Mouse (Mus musculus): ENCODE measurements around the gene Stab1. TPM values are rescaled to one million over a fixed set of nuclear protein-coding genes. Genes with fewer than 3 reads are reported as not detected.

The Stab1 gene
- total RNA-seq, 2 experiments from 2014 or later: 26.9 to 40.4 TPM

DNA sequence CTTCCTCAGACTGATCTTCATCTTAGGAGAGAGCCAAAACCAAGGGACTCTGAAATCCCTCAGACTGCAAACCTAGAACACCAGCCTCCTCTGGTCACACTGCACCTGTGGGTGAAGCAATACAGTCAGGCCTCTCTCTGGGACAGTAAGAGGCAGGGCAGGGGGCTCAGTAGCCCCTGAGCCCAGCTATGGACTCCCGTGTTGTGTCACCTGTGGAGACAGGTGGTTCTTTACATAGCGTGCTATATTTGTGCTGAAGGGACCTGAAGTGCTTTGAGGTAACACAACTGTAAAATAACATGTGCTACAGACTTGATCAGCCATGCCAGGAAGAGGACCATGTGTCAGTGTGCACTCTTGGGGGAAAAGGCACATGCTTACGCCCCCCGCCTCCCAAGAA, 27.1 kb upstream of the Stab1 start:
- no peak for DNase-seq (ENCODE audit: low spot score in 2 of 2)

DNA sequence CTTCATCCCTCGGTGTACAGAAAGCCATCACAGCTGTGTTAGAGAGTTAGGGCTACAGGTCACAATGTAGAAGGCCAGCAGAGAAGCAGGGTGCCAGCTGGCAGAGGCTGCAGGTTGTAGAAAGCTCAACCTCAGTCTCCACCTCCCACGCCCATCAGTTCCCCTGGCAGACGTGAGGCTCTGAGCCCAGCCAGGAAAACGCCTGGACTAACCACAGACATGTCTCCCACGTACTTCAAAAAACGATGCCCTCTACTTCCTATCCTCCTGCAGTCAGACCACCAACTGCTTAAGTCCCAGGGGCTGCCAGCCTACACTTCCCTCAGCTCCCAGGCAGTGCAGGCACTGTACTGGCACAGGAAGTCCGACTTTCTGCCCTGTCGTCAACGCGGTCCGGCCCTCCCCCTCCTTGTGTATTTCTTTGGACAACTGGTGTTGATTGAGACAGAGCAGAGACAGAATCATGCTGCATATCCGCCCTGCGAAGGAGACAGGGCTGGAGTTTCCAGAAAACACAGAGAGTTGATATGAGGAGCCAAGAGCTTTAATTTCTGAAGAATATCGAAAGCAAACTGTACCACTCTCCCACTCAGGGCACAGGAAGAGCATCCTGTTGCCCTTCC, 26.6 kb upstream of the Stab1 start:
- DNase-seq (ENCODE audit: low spot score in 2 of 2): peak in 1 of 2 experiments; percentile 39

DNA sequence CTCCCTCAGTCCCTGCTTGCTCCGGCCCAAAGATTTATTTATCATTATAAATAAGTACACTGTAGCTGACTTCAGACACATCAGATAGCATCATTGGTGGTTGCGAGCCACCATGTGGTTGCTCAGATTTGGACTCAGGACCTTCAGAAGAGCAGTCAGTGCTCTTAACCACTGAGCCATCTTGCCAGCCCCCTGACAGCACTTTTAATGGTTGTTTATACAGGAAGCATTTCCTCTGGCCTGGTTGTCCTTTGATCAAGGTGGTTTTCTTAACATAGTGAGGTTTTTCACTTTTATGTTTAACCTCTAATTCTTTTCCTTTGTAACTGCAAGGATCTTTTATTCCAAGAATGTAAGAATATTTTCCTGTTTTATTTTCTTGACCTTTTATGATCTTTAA, 26.0 kb upstream of the Stab1 start:
- DNase-seq (ENCODE audit: low spot score in 2 of 2): no peak

DNA sequence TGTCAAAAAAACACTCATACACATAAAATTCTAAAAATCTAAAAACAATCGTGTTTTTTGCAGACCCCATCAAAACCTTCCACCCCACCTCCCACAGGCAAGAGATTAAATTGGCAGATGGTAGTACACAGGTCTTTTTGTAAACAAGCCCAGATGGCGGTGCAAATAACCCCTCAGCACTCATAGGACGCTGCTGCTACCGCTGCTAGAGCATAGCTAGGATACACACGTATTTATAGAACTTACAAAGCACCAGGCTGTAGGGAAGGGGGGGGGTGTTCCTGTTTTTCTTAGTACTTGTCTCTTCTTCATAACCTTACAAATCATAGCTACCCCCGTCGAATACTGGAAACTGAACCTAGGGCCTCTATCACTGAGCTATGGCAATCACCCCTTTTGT, 25.4 kb upstream of the Stab1 start:
- DNase-seq (ENCODE audit: low spot score in 2 of 2): no peak

DNA sequence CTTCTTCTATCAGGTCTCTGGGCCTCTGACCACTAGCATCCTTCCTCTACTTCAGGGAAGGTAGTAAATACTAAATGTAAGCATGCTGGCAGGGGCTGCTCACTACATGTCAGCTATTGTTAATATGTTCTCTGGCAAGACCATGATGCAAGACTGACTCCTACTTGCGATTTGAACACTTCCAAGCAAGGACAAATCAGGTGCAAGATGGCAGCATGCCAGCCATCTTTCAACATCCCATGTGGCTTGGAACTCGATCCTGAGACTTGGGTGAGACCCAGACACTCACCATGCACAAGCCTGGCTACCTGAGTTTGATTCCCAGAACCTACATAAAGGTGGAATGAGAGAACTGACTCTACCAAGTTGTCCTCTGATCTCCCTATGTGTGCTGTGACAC, 23.5 kb upstream of the Stab1 start:
- DNase-seq (ENCODE audit: low spot score in 2 of 2): peak in 1 of 2 experiments; percentile 17

DNA sequence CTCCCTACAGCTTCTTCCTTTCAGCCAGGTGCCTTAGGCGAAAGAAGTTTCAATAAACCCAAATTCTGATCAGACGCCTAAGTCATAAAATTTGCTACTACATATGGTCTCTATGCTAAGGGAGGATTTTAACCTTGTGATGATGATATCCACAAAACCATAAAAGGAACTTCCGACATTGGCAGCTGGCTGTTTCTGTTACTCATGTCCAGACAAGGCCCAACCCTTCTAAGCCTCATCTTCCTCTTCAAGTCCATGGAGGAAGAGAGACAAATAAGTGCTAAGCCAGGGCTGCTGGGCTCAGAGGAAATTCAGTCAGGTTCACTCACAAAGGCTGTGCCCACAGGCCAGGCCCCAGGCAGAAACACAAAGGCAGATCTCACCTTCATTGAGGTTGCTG, 20.9 kb upstream of the Stab1 start:
- no peak for DNase-seq (ENCODE audit: low spot score in 2 of 2)

DNA sequence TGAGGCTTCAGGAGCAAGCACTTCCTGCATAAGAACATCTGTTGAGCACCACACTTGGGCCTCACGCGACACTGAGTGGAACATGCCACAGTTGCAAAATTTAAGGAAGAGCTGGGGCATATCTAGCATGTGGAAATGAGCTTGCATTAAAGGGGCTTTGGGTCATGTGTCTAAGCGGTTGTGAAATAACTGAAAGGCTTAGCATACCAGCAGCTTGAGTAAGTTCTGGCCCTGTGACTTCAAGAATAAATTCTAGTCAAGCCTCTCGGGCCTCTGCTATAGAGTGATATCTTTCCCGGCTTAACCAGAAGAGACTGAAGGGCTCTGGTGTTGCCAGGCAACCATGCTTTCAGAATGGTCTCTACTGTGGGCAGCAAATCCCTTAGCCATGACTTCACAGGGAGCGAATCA, 20.3 kb upstream of the Stab1 start:
- no peak for DNase-seq (ENCODE audit: low spot score in 2 of 2)

DNA sequence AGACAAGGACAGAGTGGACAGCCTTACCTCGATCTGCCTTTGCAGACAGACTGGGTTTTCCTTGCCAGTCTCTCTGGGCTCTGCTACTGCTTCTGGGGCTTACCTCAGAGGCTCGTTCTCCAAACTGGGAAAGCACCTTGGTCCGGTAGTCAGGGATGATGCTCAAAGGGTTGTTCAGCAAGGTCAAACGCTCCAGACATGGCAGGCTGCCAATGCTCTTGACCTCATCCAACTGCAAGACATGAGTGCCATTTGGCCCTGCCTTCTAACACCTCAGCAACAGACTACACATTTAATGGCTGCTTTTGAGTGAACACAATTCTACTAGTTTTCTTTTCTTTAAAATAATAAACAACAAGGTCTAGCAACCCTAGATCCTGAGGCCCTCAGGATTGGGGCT, 18.2 kb upstream of the Stab1 start:
- DNase-seq (ENCODE audit: low spot score in 2 of 2): no peak

DNA sequence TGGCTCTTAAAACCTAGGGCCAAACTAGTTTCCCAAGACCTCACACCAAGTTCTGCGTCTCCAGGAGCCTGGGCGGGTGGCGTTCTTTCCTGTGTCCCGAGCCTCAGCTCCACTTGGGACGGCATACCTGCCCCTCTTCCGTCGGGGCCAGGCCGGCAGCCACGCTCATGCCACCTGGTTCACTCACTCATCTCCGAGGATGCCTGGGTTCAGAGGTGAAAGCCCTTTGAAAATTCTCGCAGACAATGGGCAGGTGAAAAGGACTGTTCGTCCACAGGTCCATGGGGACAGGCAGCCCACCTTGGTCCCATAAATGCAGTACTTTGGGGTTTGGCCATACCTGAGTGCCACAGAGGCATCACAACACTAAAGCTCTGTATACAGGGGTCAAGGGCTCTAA, 15.8 kb upstream of the Stab1 start:
- DNase-seq (ENCODE audit: low spot score in 2 of 2): no peak

DNA sequence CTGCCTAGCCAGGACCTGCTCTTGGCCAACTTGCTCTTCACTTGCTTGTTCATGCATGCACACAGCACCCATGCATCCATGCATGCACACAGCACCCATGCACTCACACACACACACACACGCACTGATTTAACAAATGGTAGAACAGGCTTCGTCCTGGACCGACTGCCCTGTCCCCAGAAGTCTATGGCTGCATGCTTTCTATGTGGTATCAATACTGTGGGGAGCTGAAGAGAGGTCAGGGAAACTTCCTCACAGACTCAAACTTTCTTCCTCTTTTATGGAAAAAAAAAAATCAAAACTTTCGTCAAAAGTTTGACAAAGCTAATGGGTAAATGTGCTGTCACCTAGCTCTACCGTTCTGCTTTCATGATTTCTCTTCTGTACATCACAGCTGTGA, 15.1 kb upstream of the Stab1 start:
- DNase-seq (ENCODE audit: low spot score in 2 of 2): no peak

DNA sequence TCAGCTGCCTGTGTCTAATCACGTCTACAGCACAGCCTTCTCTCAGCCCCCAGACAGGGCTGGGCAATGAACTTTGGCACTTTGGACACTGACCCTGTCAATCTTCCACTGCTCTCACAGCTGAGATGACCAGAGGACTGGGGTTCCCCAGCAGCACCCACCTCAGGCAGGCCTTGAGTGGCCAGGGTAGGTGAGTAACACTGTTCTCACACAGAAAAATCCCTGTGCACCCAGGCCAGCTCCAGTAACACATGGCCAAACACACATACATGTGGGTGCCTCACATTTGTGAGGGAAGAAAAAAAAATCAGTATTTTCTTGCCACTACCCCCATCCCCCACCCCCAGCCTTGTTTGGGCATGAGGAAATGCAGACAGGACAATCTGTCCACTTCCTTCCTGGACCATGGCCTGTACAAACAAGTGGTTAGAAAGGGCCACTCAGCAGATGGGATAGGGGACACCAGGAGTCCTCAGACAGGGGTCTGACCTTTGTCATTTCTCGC, 14.4 kb upstream of the Stab1 start:
- no peak for DNase-seq (ENCODE audit: low spot score in 2 of 2)

DNA sequence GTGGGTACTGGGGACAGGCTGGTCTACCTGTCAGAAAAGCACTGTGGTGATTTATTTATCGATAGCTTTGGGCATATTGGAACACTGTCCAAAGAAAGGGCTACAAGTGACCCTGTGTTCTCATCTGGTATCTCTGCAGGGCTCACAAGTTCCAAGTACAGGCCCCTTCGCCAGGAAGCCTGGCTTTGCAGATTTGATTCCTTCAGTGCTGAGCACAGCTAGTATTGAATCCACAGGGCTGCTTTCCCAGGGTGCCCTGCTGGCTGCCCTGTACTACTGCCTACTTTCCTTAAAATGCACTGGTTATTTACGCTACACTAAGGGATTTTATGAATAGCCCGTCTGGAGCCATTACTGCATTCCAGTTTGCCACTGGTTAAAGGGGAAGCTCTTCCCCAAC, 13.1 kb upstream of the Stab1 start:
- DNase-seq (ENCODE audit: low spot score in 2 of 2): no peak

DNA sequence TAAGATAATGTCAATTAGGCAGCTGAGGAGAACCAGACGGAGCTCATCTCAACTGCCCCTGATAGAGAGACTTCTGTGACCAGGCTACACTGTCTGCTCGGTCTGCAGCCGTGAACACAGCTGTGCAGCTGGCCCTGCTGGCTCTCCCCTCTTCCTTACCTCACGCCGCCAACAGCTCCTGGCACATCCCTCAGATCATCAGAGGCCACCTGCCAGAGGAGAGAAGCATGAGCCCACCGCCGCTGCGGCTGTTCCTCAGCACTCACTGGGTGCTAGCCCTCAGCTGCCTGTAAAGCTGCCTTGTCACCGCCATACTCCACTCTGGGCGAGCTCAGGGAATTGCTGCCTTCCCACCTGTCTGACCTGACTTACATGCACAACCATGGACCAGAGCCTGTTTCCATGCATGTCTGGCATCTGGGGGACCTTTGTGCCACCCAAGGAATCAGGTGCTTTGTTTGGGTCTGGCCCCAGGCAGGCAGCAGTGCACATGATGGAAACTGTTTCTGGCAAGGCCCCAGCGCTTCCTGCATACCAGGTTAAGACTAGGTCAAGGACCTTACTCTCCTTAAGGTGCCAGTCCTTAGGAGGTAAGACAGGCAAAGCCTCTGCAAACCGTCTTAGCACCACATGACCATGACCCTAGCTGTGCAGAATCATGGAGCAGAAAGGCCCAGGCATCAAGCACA, 11.4 kb upstream of the Stab1 start:
- no peak for DNase-seq (ENCODE audit: low spot score in 2 of 2)

DNA sequence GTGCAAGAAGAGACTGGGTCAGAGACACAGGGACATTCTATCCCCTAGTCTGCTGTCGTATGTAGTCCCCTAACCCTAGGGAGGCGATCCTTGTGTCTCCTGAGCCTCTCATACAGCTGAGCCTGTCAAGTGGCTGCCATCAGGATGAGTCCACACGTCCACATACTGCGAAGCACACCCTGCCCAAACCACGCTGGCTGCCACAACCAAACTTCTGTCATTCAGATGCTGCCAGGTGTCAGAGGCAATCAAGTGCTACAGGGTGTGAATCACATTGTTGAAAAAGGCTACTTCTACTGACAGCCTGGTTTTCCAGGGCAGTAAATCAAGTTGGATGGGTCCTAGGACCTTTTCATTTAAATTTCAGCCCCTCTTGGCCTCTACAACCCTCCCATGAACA, 9.3 kb upstream of the Stab1 start:
- DNase-seq (ENCODE audit: low spot score in 2 of 2): no peak

DNA sequence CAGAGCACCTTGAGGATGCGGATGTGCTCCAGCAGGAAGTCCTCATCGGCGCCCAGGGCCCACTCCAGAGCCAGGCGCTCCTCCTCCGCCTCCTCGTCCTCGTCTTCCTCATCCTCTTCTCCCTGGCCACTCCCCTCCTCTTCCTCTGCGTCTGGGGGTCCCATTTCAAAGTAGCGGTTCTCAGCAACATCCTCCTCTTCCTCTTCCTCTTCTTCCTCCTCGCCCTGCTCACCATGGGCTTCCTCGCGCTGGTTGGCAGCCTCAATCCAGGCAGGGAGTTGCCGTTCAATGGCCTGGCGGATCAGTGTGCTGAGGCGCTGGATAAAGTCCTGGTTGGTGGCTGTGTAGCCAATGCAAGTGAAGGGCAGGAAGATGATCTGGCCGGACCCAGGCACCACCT, 8.8 kb upstream of the Stab1 start:
- no peak for DNase-seq (ENCODE audit: low spot score in 2 of 2)

DNA sequence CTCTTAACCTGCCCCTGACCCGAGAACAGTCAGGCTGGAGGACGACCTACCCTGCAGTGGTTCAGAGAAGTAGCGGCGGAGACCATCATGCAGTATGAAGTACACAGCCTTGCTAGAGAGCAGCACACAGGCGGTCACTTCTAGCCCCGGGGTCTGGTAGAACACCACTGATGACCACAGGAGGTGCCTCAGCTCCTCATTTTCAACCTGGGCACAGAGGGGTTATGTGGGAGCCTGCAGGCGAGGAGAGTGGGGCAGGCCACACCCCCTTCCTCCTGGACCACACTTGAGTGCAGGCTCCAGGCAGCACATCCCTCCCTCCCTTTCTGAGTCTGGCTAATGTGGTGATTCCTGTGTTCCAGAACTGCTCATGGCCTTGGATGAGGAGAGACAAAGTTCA, 5.1 kb upstream of the Stab1 start:
- DNase-seq (ENCODE audit: low spot score in 2 of 2): no peak

DNA sequence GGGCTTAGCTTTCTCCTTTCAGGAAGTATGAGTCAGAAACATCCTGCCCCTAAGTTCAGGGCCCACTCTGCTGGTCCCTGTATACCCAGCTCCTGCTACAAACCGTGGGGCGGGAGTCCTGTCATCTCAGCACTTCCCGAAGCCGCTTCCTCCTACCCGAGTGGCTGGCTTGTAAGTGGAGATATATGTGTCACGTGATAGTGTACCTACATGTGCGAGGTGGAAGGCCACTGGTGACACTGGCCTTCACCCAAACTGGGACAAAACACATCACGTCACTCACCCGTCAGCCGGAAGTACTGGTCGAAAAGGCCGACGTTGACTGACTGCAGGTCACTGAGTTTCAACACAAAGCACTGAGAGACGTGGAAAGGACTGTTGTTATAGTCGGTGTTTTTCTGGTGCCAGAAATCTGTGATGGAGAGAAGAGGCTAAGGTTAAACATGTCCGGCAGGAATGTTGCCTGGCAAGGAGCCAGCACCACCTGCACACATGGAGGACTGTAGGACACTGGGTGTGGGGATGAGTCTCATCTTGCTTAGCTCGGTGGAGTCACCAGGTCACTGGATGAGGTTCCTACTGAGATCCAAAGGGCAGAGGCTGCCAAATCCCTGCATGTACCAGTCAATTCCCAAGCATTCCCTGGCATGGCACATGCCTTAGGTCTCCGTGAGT, 4.5 kb upstream of the Stab1 start:
- DNase-seq (ENCODE audit: low spot score in 2 of 2): no peak

DNA sequence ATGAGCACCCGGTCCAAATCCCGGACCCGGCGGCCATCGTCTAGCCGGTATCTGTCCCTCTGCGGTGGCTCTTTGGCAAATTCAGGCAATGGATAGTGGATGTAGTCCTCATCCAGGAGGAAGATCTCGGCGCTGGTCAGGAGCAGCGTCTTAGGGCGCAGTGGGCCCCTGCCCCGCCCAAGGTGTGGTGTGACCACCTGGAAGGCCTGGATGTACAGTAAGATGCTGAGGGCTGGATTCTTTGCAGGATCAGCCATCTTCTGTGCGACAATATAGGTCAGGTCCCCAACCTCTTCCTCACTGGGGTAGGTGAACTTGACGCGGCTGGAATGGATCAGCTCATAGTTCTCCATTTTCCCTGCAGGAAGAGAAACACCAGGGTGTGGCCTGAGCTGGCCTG, 3.4 kb upstream of the Stab1 start:
- DNase-seq (ENCODE audit: low spot score in 2 of 2): no peak

DNA sequence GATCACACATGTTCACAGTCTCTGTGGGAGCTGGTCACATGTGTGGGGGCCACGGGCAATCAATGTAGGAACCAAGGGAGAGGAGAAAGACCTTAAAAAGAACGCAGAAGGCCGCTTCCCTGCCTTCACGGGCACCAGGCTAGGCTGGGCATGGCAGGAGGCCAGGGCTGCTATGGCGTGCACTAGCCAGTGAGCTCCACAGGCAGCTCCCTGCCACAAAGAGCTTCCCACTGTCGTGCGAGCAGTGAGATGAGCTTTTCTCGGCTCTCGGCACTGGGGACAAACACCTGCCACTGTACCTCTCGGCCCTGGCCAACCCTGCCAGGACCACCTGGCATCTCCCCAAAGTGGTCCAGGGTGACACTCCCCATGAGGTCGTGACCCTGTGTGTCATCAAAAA, 2.9 kb upstream of the Stab1 start:
- DNase-seq (ENCODE audit: low spot score in 2 of 2): peak; percentile 52 to 59

DNA sequence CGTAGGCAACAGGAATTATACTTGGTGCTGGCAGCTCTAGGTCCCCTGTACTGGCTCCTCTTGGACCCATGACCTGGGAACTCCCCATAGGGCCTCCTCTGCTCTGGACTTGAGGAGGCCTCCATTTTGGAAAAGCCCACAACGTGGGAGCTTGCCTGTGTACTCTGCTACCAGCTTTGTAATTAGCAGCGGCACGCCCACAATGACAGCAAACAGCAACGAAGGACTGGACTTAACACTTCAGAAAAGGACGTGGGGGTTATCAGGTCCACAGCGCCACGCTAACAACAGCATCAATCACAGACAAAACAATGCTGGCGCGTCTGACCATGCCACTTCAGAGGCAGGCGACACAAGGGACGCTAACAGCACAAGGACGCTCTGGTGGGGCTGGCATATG, 2.5 kb upstream of the Stab1 start:
- no peak for DNase-seq (ENCODE audit: low spot score in 2 of 2)

DNA sequence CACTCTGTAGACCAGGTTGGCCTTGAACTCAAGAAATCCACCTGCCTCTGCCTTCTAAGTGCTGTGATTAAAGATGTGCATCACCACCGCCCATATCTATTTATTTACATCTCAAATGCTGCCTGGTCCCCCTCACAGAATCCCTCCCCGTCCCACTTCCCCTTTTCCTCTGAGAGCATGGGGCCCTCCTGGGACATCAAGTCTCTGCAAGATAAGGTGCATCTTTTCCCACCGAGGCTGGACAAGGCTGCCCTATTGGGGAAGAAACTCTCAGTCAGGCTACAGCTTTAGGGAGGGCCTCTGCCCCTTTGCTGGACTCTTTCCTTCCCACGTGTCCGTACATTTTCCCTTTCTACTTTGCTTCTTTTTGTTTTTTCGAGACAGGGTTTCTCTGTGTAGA, 1.1 kb upstream of the Stab1 start:
- DNase-seq (ENCODE audit: low spot score in 2 of 2): no peak

DNA sequence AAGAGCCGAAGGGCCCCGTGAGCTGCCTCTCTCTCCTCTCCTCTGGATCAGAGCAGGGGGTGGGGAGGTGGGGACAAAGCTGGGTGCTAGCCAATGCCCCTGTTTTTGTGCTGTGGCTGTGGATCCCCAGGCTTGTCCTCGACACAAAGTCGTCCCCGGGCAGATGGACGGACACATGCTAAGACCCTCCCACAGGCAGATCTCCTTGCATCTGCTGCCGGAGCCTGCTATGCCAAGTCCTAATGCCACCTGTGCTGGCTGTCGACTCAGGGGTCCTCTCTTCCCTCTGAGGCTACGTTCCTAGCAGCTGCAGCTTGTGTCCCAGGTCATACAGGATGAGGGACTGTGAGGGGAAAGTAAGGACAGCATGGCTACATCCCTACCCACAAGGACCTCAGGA, 1.6 kb downstream of the Stab1 start:
- no peak for DNase-seq (ENCODE audit: low spot score in 2 of 2)
